Mouse (Mus musculus) spleen, adult 2 months (tissue): ENCODE results near the gene Dnttip1.

Experiments used
- CTCF ChIP-seq: fragments of 200-500 bp; IDR thresholded peaks from 2 replicates; pipeline ENCODE4 v1.5.1; 2011; ENCODE audit warnings: mild to moderate bottlenecking, inconsistent platforms; ENCODE audit not compliant: insufficient read depth, insufficient read length, insufficient replicate concordance; ENCODE audit errors: extremely low read depth
- POLR2A ChIP-seq: fragments of 200-500 bp; IDR thresholded peaks from 2 replicates; pipeline ENCODE4 v1.6.1; 2011; ENCODE audit warnings: low read depth, low read length, inconsistent platforms

DNA sequence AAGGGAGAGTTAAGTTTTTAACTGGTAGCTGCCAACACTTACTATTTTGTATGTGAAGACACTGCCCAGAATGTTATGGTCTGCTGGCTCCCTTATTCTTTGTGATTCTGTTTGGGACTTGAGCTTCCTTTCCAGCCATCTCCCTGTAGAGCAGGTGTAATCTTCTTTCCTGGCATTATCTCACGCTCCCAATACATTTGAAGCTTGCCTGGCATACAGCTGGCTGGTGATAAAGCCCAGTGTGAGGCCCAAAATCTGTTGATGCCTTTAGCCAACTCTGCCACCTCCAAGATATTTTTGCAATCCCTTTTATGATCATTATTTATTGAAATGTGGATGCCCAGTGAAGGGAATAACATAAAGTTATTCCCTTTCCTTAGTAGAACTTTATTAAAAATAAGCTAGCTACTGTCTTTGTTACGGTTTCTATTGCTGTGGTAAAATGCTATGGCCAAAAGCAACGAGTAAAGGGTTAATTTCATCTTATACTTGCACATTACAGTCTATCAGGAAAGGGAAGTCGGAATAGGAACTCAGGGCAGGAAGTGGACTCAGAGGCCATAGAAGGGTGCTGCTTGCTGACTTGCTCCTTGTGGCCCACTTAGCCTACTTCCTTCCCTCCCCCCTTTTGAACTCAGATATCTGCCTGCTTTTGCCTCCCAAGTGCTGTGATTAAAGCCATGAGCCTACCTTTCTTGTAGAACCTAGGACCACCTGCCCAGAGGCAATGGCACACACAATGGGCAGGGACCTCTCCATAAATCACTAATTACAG, 14.5 kb downstream of the Dnttip1 start:
- TF ChIP-seq CTCF (no peak), POLR2A (no peak)
